Mouse (Mus musculus) stomach, postnatal 0 days (tissue): Measurements from ENCODE around the gene Ncaph2. TPM values are rescaled to one million over a fixed set of nuclear protein-coding genes. Genes with fewer than 3 reads are reported as not detected.
A peak's percentile ranks its signal among the peaks of the same experiment; 100 is the strongest.

Experiments used
- ATAC-seq: fragments of 200-750 bp; cut with Nextera tagmentation; 2 replicates; pipeline ENCODE4 v1.8.0; 2017; ENCODE audit not compliant: low FRiP score, low TSS enrichment
- DNase-seq: peaks from one replicate; pipeline ENCODE4 v3.0.0-alpha.2; 2016; ENCODE audit warnings: low spot score
- H3K27ac ChIP-seq: fragments of 300-500 bp; sonication (generic); replicated peaks from 2 replicates; pipeline ENCODE4 v1.5.1; 2014; ENCODE audit warnings: mild to moderate bottlenecking, control low read depth
- H3K27me3 ChIP-seq: fragments of 300-500 bp; sonication (generic); 2 replicates; pipeline ENCODE4 v1.6.1; 2014; ENCODE audit warnings: low read length; ENCODE audit not compliant: control insufficient read depth, insufficient read depth
- H3K36me3 ChIP-seq: fragments of 300-500 bp; sonication (generic); 2 replicates; pipeline ENCODE4 v1.6.1; 2014; ENCODE audit warnings: low read length, mixed read lengths; ENCODE audit not compliant: control insufficient read depth, insufficient read depth
- H3K4me1 ChIP-seq: fragments of 300-500 bp; sonication (generic); replicated peaks from 2 replicates; pipeline ENCODE4 v1.6.1; 2014; ENCODE audit warnings: antibody characterized with exemption; ENCODE audit not compliant: control insufficient read depth, insufficient read depth
- H3K4me2 ChIP-seq: fragments of 300-500 bp; sonication (generic); replicated peaks from 2 replicates; pipeline ENCODE4 v1.6.1; 2014; ENCODE audit warnings: low read depth, mild to moderate bottlenecking, control low read depth, moderate library complexity
- H3K4me3 ChIP-seq: fragments of 300-500 bp; sonication (generic); 2 replicates; pipeline ENCODE4 v1.5.1; 2014; ENCODE audit warnings: low read depth, low read length, control low read depth
- H3K9ac ChIP-seq: fragments of 300-500 bp; sonication (generic); 2 replicates; pipeline ENCODE4 v1.6.1; 2014; ENCODE audit warnings: mild to moderate bottlenecking, low read length, control low read depth, mixed read lengths
- H3K9me3 ChIP-seq: fragments of 300-500 bp; sonication (generic); 2 replicates; pipeline ENCODE4 v1.6.1; 2016; ENCODE audit warnings: low read length; ENCODE audit not compliant: control insufficient read depth
- CTCF ChIP-seq: IDR thresholded peaks from 2 replicates; pipeline ENCODE4 v1.5.1; 2016; ENCODE audit warnings: antibody characterized with exemption, low read depth, mild to moderate bottlenecking, moderate library complexity
- EP300 ChIP-seq: optimal IDR thresholded peaks from 2 replicates; pipeline ENCODE3; 2016; ENCODE audit warnings: antibody characterized with exemption
- WGBS: fragments of 180-500 bp; shearing (Covaris S2); extraction: QIAGEN DNeasy Blood & Tissue Kit; methylation state at CpG from one replicate; pipeline ENCODE4 v1.1.7; 2014; 5-methylcytosine and 5-hydroxymethylcytosine counted together
- polyA plus RNA-seq: library from polyadenylated mRNA; unstranded; fragments of >200 nt; fragmentation: Nextera tagmentation; extraction: Ambion mirVana; gene quantifications from 2 replicates; pipeline ENCODE4 v1.2.1, GENCODE M21; 2015

Ncaph2 gene
- polyA plus RNA-seq, 1 experiment from 2014 or later = 72.8 TPM

DNA sequence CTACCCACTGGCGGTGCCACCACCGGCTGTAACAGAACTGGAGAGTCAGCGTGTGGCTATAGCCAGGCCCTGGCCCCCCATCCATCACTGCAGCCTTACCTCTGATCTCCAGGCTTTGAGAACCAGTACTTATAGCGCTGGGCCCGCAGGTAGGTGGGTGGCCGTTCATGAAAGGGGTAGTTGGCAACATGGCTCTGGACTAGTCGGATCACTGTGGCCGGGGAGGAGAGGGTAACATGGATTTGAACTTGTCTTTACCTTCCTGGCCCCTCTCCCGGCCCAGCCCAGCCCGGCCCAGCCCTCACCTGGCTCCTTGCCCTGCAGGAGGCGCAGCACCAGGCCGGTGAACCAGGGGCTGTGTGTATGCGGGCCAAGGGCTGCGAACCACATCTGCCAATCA is 3.5 kb upstream of the Ncaph2 start:
- no peaks in the 10 kb centered on the region for H3K9me3 ChIP-seq
- no peak overlapping the region for H3K27ac ChIP-seq
- 85% methylated on average over 14 of the region's 14 CpGs for WGBS
- TF ChIP-seq CTCF = no peak
- TF ChIP-seq EP300 = no peak
- H3K4me2 ChIP-seq = no peak overlapping the region
- no peak for DNase-seq
- H3K4me3 ChIP-seq = no peak overlapping the region
- no peak overlapping the region for H3K9ac ChIP-seq
- H3K4me1 ChIP-seq = peaks cover 2% of the 10 kb centered on the region; the same call in 1 of the 2 replicates
- H3K36me3 ChIP-seq = peaks cover 19% of the 10 kb centered on the region
- no peak for ATAC-seq
- no peaks in the 10 kb centered on the region for H3K27me3 ChIP-seq

GRCm38 (mm10) chr15:89352795-89353194 is 2.7 kb upstream of the Ncaph2 start:
- Histone ChIP-seq H3K4me1 (peaks cover 2% of the 10 kb centered on the region; the same call in 1 of the 2 replicates), H3K27me3 (no peaks in the 10 kb centered on the region), H3K27ac (no peak overlapping the region), H3K4me3 (no peak overlapping the region), H3K9ac (no peak overlapping the region), H3K4me2 (no peak overlapping the region), H3K9me3 (no peaks in the 10 kb centered on the region), H3K36me3 (peaks cover 19% of the 10 kb centered on the region)
- ATAC-seq (no peak), DNase-seq (no peak)
- TF ChIP-seq CTCF = no peak
- TF ChIP-seq EP300 = no peak
- WGBS = 93% methylated on average over 12 of the region's 12 CpGs

- H3K27ac ChIP-seq = no peak overlapping the region
- no peak overlapping the region for H3K4me2 ChIP-seq
- DNase-seq (no peak), ATAC-seq (no peak)
- TF ChIP-seq EP300 (no peak), CTCF (no peak)
- H3K4me1 ChIP-seq = peaks cover 2% of the 10 kb centered on the region; the same call in 1 of the 2 replicates
- 94% methylated on average over 16 of the region's 16 CpGs for WGBS
- no peaks in the 10 kb centered on the region for H3K9me3 ChIP-seq
- H3K4me3 ChIP-seq = no peak overlapping the region
- no peak overlapping the region for H3K9ac ChIP-seq
- peaks cover 19% of the 10 kb centered on the region for H3K36me3 ChIP-seq
- no peaks in the 10 kb centered on the region for H3K27me3 ChIP-seq
Observed at GRCm38 (mm10) chr15:89353837-89354236, 1.7 kb upstream of the Ncaph2 start.

GRCm38 (mm10) chr15:89354455-89354854 is 1.1 kb upstream of the Ncaph2 start:
- Histone ChIP-seq H3K4me3 (peak overlapping the region; percentile 76), H3K27ac (no peak overlapping the region), H3K4me1 (peaks cover 2% of the 10 kb centered on the region; the same call in 1 of the 2 replicates), H3K36me3 (peaks cover 19% of the 10 kb centered on the region), H3K9ac (peak overlapping the region; percentile 88; the same call in 1 of the 2 replicates), H3K9me3 (no peaks in the 10 kb centered on the region), H3K27me3 (no peaks in the 10 kb centered on the region), H3K4me2 (peak overlapping the region; percentile 58)
- DNase-seq (no peak), ATAC-seq (no peak)
- 60% methylated on average over 7 of the region's 7 CpGs for WGBS
- TF ChIP-seq CTCF = no peak
- TF ChIP-seq EP300 = no peak

DNA sequence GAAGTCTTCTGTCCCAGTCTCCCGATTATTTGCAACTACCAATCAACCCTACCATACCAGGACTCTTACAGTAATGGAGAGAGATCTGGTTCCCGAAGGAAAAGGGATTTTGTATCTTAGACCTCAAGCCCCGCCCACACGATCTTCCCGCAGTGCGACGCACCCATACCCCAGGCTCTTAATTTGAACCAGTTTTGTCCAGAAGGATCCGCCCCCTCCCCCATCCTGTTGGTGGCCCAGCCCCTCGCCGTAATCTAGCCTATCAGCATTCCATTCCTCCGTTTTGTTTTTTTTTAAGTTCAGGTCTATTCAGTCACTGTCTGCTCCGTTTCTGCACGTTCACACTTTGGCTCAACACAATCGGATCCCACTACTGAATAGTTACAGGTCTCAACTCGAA is 853 bp downstream of the Ncaph2 start:
- Histone ChIP-seq H3K9me3 (no peaks in the 10 kb centered on the region), H3K27me3 (no peaks in the 10 kb centered on the region), H3K4me1 (peaks cover 2% of the 10 kb centered on the region; the same call in 1 of the 2 replicates), H3K27ac (peak overlapping the region; percentile 93), H3K4me3 (peak overlapping the region; percentile 76), H3K36me3 (peaks cover 28% of the 10 kb centered on the region), H3K9ac (peak overlapping the region; percentile 88), H3K4me2 (peak overlapping the region; percentile 58)
- ATAC-seq = peak; percentile 63; the same call in 1 of the 2 replicates
- TF ChIP-seq EP300 (no peak), CTCF (no peak)
- WGBS = under 1% methylated on average over 15 of the region's 15 CpGs
- peak; percentile 80 for DNase-seq

- Histone ChIP-seq H3K4me2 (no peak overlapping the region), H3K27me3 (no peaks in the 10 kb centered on the region), H3K27ac (no peak overlapping the region)
Observed at GRCm38 (mm10) chr15:89358784-89359183, 3.3 kb downstream of the Ncaph2 start.

More at GRCm38 (mm10) chr15:89358784-89359183, 3.3 kb downstream of the Ncaph2 start:
- no peak overlapping the region for H3K4me3 ChIP-seq
- peaks cover 2% of the 10 kb centered on the region; the same call in 1 of the 2 replicates for H3K4me1 ChIP-seq
- TF ChIP-seq CTCF = no peak
- no peak for TF ChIP-seq EP300
- DNase-seq = no peak
- no peak for ATAC-seq
- WGBS = 72% methylated on average over 3 of the region's 3 CpGs
- no peak overlapping the region for H3K9ac ChIP-seq
- H3K36me3 ChIP-seq = peaks cover 16% of the 10 kb centered on the region
- H3K9me3 ChIP-seq = no peaks in the 10 kb centered on the region
